Mouse (Mus musculus): Measurements from ENCODE around the gene Slc22a20.

DNA sequence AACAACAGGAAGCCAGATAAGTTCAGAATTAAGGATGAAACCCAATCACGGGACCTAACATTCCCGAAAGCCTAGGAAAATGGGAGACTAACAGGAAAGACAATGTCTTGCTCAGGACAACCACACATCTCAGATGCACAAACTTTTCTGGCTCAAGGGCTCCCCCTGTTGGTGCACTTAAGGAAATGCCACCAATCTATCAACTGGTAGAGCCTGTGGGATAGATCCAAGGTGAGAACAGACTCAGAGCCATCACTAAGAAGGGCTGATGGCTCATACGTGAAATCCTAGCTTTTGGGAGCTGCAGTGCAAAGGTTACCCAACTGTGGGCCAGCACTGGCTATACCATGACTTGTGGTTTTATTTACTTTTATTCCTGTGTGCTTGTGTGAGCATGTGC, 29.3 kb downstream of the Slc22a20 start:
- TF ChIP-seq CTCF (IDR thresholded peaks at IDR 0.05; ENCODE audit: low read depth, low read length) (peak; percentile 80), POLR2AphosphoS5 (IDR thresholded peaks at IDR 0.05; ENCODE audit: insufficient replicate concordance, low read depth, low read length) (no peak), GATA1 (IDR thresholded peaks at IDR 0.05; ENCODE audit: borderline replicate concordance, low read length) (no peak), TAL1 (conservative IDR thresholded peaks at IDR 0.05; ENCODE audit: low read depth, low read length) (no peak)
